Mouse (Mus musculus): ENCODE measurements around the gene Zfp423. TPM values are rescaled to one million over a fixed set of nuclear protein-coding genes. Genes with fewer than 3 reads are reported as not detected.
A peak's percentile ranks its signal among the peaks of the same experiment; 100 is the strongest.

Gene Zfp423
- polyA plus RNA-seq, 1 experiment from 2014 or later = 5.0 TPM

DNA sequence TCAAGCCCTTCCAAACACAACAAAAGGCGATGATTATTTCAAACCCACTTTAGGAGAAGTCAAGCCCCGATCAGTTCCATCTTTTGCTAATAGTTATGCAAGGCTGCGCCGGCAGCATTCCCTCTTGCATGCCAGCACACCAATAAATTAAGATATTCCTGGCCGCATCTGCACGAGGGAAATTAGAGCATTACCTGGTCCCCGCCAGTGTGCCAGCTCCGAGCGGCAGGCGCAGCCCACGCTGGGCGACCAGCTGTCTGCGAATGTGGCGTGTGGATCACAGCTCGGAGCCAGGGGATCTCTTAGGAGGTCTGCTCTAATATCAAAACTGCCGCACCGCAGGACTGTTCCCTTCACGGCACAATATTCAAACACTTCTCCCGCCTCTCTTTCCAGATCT is 217.4 kb downstream of the Zfp423 start:
- Histone ChIP-seq H3K9me3 (no peaks in the 10 kb centered on the region), H3K4me1 (replicated peaks) (peaks cover 12% of the 10 kb centered on the region), H3K9ac (no peak overlapping the region), H3K4me2 (replicated peaks) (no peak overlapping the region), H3K36me3 (no peaks in the 10 kb centered on the region), H3K27me3 (replicated peaks) (no peaks in the 10 kb centered on the region), H3K4me3 (replicated peaks) (no peak overlapping the region), H3K27ac (no peak overlapping the region)
- no peak for ATAC-seq
- WGBS = 89% methylated on average over 19 of the region's 19 CpGs

DNA sequence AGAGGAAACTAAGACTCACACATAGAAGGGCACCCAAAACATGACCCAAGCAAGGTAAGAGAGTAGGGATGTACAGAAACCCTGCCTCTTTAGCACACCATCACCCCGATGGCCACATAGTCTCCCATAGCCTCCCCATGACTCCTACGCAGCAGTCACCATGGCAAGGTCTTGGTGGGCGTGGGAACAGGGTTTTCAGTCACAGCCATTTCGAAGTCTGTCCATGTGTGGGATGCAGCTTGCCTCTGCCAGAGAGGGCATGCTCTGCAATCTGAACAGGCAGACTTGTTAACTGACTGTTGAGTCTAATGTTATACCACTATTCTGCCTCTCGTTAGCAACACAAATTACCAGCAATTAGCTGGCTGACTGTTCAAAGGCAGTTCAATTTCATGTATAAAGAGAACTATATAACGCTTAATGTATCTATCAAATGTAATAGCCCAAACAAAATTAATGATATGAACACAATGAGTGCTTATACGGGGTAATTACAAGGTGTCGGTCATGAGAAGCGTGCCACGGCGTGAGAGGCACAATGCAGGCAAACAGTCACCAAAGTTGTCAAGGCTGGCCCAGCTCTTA is 218.4 kb downstream of the Zfp423 start:
- WGBS = 93% methylated on average over 11 of the region's 11 CpGs
- no peaks in the 10 kb centered on the region for H3K9me3 ChIP-seq
- H3K27me3 ChIP-seq (replicated peaks) = no peaks in the 10 kb centered on the region
- H3K4me3 ChIP-seq (replicated peaks) = no peak overlapping the region
- H3K4me2 ChIP-seq (replicated peaks) = no peak overlapping the region
- no peak overlapping the region for H3K27ac ChIP-seq
- no peak for ATAC-seq
- no peak overlapping the region for H3K9ac ChIP-seq
- H3K36me3 ChIP-seq = no peaks in the 10 kb centered on the region
- H3K4me1 ChIP-seq (replicated peaks) = peaks cover 6% of the 10 kb centered on the region; the same call in 1 of the 2 replicates

DNA sequence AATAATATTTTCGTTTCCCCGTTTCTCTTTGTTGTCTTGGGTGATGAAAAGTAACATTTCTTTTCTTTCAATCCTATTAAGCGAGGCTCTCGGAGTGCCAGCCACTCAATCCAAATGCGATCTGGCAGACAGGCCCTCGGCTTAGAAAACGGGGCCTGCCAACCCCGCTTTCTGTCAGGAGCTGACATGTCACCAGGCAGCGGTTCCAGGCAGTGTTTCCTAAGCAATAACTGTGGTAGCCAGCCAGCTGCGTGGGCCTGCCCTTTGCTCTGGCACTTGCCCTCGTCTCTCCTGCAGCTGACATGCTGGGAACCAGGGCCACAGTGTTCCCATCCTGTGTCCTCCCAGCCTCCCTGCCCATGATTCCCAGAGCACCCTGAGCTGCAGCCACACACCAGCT is 221.5 kb downstream of the Zfp423 start:
- WGBS = 76% methylated on average over 11 of the region's 11 CpGs
- ATAC-seq = no peak

DNA sequence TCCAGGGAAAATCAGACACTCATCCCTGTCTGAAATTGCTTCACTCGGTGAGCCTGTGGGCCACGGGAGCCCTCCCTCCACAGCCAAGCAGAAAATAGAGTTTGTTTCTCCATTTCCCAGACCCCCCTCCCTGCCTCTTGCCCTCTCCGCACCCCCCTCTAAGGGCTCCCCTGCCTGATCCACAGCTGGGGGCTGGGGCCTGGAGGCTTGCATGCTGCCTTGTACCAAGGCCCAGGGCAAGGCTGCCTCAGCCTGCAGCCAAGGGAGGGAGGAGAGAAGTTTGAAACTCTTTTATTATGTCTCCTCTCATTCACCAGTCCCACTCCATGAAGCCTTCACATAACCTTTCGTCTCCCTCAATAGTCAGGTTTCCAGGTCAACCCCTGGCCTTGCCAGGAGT is 224.5 kb downstream of the Zfp423 start:
- H3K9me3 ChIP-seq = no peaks in the 10 kb centered on the region
- no peak overlapping the region for H3K27ac ChIP-seq
- no peak overlapping the region for H3K4me2 ChIP-seq (replicated peaks)
- no peak overlapping the region for H3K9ac ChIP-seq
- no peak overlapping the region for H3K4me3 ChIP-seq (replicated peaks)
- H3K36me3 ChIP-seq = no peaks in the 10 kb centered on the region
- 53% methylated on average over 4 of the region's 4 CpGs for WGBS
- ATAC-seq = peak; percentile 4; the same call in 1 of the 2 replicates
- no peaks in the 10 kb centered on the region for H3K27me3 ChIP-seq (replicated peaks)
- H3K4me1 ChIP-seq (replicated peaks) = peaks cover 8% of the 10 kb centered on the region; the same call in 1 of the 2 replicates

More for the DNA sequence above, 221.5 kb downstream of the Zfp423 start:
- Histone ChIP-seq H3K36me3 (no peaks in the 10 kb centered on the region), H3K9me3 (no peaks in the 10 kb centered on the region), H3K27ac (no peak overlapping the region), H3K4me2 (replicated peaks) (no peak overlapping the region), H3K4me1 (replicated peaks) (peaks cover 8% of the 10 kb centered on the region; the same call in 1 of the 2 replicates), H3K4me3 (replicated peaks) (no peak overlapping the region), H3K27me3 (replicated peaks) (no peaks in the 10 kb centered on the region), H3K9ac (no peak overlapping the region)

DNA sequence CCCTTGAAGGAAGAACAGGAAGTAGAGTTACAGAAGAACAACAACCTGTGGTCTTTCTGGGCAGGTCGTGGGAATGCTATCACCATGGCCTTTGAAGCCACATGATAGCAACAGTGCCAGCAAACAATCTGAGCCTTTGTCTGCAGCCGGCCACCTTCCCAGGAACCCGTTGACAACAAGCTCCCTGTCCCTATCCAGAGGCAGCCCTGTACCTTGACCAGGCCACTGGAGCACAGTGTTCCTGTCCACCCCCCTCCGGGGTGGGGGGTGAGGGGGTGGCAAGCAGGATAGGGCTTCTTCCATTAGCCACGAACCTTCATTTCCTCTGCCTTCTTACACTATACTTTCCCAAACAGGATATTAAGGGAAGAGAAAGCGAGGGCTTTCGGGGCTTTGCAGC is 224.9 kb downstream of the Zfp423 start:
- H3K4me2 ChIP-seq (replicated peaks) = no peak overlapping the region
- no peaks in the 10 kb centered on the region for H3K9me3 ChIP-seq
- no peak overlapping the region for H3K9ac ChIP-seq
- WGBS = 48% methylated on average over 7 of the region's 7 CpGs
- no peak overlapping the region for H3K27ac ChIP-seq
- H3K27me3 ChIP-seq (replicated peaks) = no peaks in the 10 kb centered on the region
- no peak overlapping the region for H3K4me3 ChIP-seq (replicated peaks)
- peak; percentile 75 for ATAC-seq
- peaks cover 8% of the 10 kb centered on the region; the same call in 1 of the 2 replicates for H3K4me1 ChIP-seq (replicated peaks)
- H3K36me3 ChIP-seq = no peaks in the 10 kb centered on the region

DNA sequence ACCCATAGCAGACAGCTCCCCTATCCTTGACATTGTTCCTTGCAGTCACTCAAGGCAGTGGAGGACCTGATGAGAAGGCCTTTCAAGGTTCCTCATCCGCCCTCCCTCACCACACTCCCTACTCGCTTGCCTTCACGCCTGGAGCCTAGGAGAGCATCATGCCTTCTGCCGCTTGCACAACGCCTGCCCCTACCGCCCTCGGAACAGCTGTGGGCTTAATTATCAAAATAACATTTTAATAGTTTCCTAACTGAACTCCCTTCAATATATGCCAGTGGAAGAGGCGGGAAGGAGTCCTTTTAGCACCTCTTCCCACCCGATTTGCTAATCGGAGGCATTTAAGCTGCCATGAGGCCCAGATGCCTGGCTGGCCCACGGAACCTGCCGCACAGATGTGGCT is 228.3 kb downstream of the Zfp423 start:
- Histone ChIP-seq H3K36me3 (no peaks in the 10 kb centered on the region), H3K9ac (no peak overlapping the region), H3K27me3 (replicated peaks) (no peaks in the 10 kb centered on the region), H3K4me3 (replicated peaks) (no peak overlapping the region), H3K9me3 (no peaks in the 10 kb centered on the region), H3K27ac (no peak overlapping the region), H3K4me2 (replicated peaks) (no peak overlapping the region), H3K4me1 (replicated peaks) (peaks cover 8% of the 10 kb centered on the region; the same call in 1 of the 2 replicates)
- 92% methylated on average over 12 of the region's 12 CpGs for WGBS
- ATAC-seq = no peak

DNA sequence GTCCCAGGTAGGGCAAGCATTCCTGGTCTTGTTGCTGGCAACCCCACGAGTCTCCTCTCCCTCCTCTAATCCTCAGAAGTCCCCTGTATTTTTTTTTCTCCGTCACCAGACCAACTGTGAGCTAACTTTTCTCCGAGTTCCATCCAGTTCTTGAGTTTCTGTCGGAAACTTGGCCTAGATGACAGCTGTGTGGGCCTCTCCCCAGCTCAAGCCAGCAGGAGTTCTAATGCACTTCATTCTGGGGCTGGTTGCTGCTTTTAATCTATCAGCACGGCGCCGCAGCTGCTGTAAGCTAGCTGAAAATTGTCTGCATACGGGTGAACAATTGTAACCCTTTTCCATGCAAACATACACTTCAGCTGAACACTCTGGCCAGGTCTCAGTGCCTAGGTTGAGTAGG is 236.4 kb downstream of the Zfp423 start:
- no peak overlapping the region for H3K9ac ChIP-seq
- H3K27me3 ChIP-seq (replicated peaks) = no peaks in the 10 kb centered on the region
- WGBS = 66% methylated on average over 8 of the region's 8 CpGs
- no peak for ATAC-seq
- no peak overlapping the region for H3K4me3 ChIP-seq (replicated peaks)
- no peak overlapping the region for H3K27ac ChIP-seq
- H3K4me1 ChIP-seq (replicated peaks) = 0 out of 2 replicates have a peak, but pooled peaks cover 7% of the 10 kb centered on the region
- no peak overlapping the region for H3K4me2 ChIP-seq (replicated peaks)
- H3K36me3 ChIP-seq = no peaks in the 10 kb centered on the region
- no peaks in the 10 kb centered on the region for H3K9me3 ChIP-seq

DNA sequence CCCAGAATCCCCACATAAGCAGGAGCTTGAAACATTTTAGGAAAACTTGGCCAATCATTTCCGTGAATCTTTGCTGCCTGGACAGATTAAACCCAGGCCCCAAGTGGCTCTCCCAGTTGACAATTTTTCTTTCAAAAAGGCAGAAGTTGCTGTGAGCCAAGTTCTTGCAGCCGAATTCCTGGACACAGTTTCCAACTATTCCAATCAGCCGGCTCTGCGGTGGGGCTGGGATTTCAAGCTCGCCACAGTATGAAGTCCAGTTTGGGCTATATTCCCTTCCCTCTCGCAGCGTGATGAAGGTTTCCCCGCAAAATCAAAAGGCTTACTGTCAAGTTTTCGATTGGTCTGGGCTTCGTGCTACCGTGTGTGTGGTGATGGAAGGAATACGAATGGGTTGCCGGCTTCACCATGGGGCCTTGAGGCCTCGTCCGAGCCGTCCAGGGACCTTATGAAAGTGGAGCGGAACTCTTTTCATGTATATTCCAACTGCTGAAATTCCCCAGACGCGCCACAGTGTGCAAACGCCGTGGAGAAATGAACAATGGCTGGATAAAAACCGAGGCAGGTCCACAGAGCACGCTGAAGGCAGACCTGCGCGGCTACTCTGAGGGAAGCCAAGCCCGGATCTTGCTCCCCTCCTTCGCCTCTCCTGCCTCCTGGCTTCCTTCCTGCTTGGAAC is 240.1 kb downstream of the Zfp423 start:
- H3K4me2 ChIP-seq (replicated peaks) = no peak overlapping the region
- H3K4me3 ChIP-seq (replicated peaks) = no peak overlapping the region
- no peaks in the 10 kb centered on the region for H3K9me3 ChIP-seq
- H3K27ac ChIP-seq = peak overlapping the region; percentile 14; the same call in 1 of the 2 replicates
- H3K36me3 ChIP-seq = no peaks in the 10 kb centered on the region
- 72% methylated on average over 27 of the region's 27 CpGs for WGBS
- no peaks in the 10 kb centered on the region for H3K27me3 ChIP-seq (replicated peaks)
- H3K4me1 ChIP-seq (replicated peaks) = peaks cover 19% of the 10 kb centered on the region; the same call in 1 of the 2 replicates
- ATAC-seq = no peak
- no peak overlapping the region for H3K9ac ChIP-seq

DNA sequence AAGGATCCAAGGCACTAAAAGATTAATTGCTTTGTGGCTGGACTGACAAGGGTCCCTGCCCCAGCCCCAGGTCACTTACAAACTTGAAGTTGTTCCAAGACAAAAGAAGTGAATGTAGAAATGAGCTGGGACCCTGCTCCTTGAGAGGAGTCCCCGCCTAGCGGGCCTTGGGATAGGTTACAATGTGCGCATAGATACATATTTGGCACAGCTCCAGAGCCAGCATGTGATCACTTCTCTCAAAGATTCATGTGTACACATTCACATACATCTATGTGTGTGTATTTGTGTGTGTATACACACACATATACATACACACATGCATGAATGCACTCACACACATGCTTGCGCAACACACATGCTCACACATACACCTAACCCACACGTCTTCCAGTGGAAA is 241.9 kb downstream of the Zfp423 start:
- WGBS = 72% methylated on average over 5 of the region's 5 CpGs

DNA sequence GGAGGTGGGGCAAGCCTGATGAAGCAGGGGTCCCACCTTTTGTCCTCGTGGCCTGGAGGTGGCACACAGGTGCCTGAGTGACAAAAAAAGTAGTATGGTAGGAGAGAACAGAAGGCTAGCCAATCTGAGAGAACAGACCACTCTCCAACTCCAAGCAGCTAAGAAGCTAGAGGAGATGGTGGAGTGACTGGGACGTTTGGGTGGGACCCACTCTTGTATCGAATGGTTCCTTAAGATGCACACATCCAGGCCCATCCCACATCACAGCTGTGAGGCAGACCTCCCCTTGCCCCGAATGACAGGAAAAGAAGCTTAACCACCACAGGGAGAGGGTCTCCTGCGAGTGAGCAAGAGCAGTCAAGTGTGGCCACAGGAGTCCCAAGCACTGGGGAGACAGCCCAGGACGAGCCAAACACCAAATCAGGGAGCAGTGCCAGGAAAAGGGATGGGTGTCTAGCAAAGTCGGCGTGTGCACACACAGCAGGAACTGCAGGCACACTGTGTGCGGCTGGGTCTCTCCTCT is 242.6 kb downstream of the Zfp423 start:
- Histone ChIP-seq H3K27ac (no peak overlapping the region), H3K27me3 (replicated peaks) (no peaks in the 10 kb centered on the region), H3K9ac (0 out of 2 replicates have a peak overlapping the region, but pooled peaks have one; percentile 20), H3K4me1 (replicated peaks) (peaks cover 19% of the 10 kb centered on the region; the same call in 1 of the 2 replicates), H3K9me3 (no peaks in the 10 kb centered on the region), H3K4me2 (replicated peaks) (peak overlapping the region; percentile 51; the same call in 1 of the 2 replicates), H3K36me3 (no peaks in the 10 kb centered on the region), H3K4me3 (replicated peaks) (no peak overlapping the region)
- WGBS = 38% methylated on average over 9 of the region's 9 CpGs
- peak; percentile 24; the same call in 1 of the 2 replicates for ATAC-seq

More for the DNA sequence above, 241.9 kb downstream of the Zfp423 start:
- peaks cover 19% of the 10 kb centered on the region; the same call in 1 of the 2 replicates for H3K4me1 ChIP-seq (replicated peaks)
- ATAC-seq = no peak
- H3K4me2 ChIP-seq (replicated peaks) = no peak overlapping the region
- no peaks in the 10 kb centered on the region for H3K9me3 ChIP-seq
- no peak overlapping the region for H3K27ac ChIP-seq
- H3K9ac ChIP-seq = no peak overlapping the region
- no peak overlapping the region for H3K4me3 ChIP-seq (replicated peaks)
- H3K27me3 ChIP-seq (replicated peaks) = no peaks in the 10 kb centered on the region
- H3K36me3 ChIP-seq = no peaks in the 10 kb centered on the region

DNA sequence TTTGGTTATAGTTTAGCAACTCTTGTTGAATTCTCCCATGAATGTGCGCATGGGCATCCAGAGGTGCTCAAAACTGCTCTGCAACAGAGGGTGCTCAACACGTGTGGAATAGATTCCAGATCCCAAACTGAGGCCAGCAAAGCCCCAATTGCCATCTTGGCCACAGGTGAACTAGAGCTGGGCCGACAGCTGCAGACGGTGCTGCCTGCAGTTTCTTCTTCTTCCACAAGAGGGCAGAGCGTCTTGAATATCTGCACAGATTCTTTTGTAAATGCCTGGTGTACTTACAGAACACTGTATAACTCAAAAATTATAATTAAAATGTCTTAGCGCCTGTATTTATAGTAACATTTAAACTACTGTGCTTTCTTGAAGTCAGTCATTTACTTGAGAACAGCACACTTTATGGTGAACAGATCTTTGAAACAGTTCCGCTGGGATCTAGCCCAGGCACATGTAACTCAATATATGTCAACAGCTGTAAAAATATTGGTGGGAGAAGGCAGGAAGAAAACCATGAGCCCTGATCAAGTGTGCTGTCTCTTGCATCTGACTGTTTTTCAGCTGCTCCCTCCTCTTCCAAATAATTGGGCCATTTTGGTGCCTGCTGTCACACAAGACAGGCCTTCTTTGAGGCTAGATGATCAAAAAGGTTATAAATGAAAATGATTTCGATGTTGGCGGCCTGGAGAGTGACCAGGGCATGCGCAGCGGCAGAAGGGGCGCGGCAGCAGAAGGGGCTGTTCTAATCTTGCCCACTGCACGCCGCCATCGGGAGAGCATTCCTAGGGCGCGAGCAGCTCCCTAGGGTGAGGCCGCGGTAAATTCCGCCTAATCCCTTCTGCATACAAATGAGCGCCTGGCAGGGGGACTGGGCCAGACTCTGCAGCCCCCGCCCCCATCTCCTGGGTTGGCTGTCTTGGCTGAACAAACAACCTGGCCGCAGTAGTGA is 243.4 kb downstream of the Zfp423 start:
- Histone ChIP-seq H3K4me2 (replicated peaks) (peak overlapping the region; percentile 51), H3K27me3 (replicated peaks) (no peaks in the 10 kb centered on the region), H3K27ac (no peak overlapping the region), H3K9ac (0 out of 2 replicates have a peak overlapping the region, but pooled peaks have one; percentile 20), H3K9me3 (no peaks in the 10 kb centered on the region), H3K4me3 (replicated peaks) (no peak overlapping the region), H3K4me1 (replicated peaks) (peaks cover 17% of the 10 kb centered on the region; the same call in 1 of the 2 replicates), H3K36me3 (no peaks in the 10 kb centered on the region)
- 16% methylated on average over 24 of the region's 24 CpGs for WGBS
- peak; percentile 63 for ATAC-seq

DNA sequence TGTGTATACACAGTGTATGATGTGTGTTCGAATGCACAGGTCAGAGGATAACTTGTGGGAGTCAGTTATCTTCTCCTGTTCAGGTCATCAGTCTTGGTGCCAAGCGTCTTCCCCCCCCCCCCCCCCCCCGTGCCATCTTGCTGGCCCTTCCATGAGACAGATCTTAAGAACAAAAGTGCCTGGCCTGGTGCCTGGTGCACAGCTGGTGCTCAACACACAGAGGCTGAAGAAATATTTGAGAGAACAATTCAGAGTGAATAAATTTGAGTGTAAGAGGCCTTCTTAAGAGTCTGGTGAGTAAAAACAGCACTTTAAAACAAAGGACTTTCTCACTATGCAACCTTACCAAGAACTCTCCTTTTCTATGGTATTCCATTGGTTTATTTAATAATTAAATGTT is 245.4 kb downstream of the Zfp423 start:
- H3K4me3 ChIP-seq (replicated peaks) = no peak overlapping the region
- H3K36me3 ChIP-seq = no peaks in the 10 kb centered on the region
- H3K4me1 ChIP-seq (replicated peaks) = peaks cover 15% of the 10 kb centered on the region; the same call in 1 of the 2 replicates
- 62% methylated on average over 3 of the region's 3 CpGs for WGBS
- H3K9me3 ChIP-seq = no peaks in the 10 kb centered on the region
- no peak overlapping the region for H3K9ac ChIP-seq
- H3K27me3 ChIP-seq (replicated peaks) = no peaks in the 10 kb centered on the region
- no peak for ATAC-seq
- H3K27ac ChIP-seq = no peak overlapping the region
- H3K4me2 ChIP-seq (replicated peaks) = no peak overlapping the region

Data from intestine, embryonic 15.5 days (tissue).